Mouse (Mus musculus): Measurements from ENCODE around the gene Il5ra.

DNA sequence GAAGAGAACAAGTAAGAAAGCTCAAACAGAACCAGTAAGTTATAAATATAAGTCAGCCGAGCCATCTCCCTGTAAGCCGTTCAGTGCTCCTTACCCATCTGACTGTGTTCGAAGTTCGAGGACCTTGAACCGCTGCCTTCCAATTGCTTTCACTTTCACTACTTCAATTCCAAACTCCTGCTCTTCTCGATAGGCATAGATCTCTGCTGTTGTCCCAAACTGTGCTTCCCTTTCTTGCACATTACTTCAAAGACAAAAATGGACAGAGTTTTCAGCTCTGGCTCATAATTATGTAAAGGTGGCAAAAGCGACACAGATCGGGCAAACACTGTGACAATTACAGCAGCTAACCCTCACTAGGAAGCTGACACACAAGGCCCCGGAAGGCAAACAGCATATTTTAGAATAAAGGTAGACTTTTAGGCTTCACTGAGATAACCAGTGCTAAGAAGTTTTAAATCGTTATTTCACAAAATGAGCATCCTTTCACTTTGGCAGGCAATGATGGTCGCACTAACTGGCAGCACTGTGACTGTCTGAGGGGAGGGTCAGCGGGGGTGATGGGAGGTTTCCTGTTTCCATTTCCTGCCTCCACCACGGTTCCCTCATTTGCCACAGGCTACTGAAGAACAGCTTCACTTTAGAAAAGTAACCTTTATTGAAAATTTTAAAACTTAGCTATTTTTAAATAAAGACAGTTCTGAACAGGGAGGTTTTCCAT lies 45.4 kb upstream of the Il5ra start:
- no peak for TF ChIP-seq EP300 (optimal IDR thresholded peaks at IDR 0.05)
- no peak for TF ChIP-seq CTCF (IDR thresholded peaks at IDR 0.05; ENCODE audit: low read depth)

Data from stomach, postnatal 0 days (tissue).